Mouse (Mus musculus) ovary, postnatal 14 days (tissue): Measurements from ENCODE around the gene 1700008O03Rik.
A peak's percentile ranks its signal among the peaks of the same experiment; 100 is the strongest.

Experiments used
- DNase-seq: peaks from one replicate; pipeline ENCODE4 v3.0.0; 2022; ENCODE audit warnings: low spot score

1700008O03Rik gene

DNA sequence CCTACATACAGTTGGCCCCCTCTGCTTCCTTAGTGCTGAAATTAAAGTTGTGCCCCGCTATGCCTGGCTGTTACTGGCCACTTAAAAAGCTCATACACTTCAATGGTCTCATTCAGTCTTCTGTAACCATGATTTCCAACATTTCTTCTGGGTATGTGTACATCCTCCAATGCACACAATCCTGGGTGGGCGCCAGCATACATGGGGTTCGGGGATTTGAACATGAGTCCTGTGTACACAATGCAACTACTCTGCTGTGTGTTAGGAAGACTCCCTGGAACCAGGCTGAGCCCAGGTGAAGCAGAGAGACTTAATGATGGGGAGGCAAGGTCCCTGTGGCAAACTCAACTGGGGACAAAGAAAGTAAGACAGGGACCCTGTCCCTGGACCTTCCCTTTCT is 9.8 kb downstream of the 1700008O03Rik start:
- DNase-seq, result no peak

DNA sequence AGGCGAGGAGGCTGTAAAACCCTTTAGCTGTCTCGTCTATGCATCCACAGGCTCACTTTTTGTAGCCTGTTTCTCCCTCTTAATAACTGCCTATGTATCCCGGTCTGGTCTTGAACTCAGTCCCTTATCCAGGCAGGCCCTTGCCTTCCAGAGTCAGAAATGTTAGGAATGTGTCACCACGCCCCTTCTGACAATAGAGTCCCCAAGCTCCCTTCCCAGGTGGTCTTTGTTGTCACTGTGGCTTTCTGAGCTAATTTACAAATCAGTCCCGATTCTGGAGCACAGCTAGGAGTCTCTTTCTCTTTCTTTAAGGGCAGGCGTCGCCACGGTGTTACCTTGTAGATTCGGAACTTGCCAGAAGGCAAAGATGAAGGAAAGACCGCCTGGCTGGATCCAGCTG is 10.4 kb downstream of the 1700008O03Rik start:
- no peak for DNase-seq

DNA sequence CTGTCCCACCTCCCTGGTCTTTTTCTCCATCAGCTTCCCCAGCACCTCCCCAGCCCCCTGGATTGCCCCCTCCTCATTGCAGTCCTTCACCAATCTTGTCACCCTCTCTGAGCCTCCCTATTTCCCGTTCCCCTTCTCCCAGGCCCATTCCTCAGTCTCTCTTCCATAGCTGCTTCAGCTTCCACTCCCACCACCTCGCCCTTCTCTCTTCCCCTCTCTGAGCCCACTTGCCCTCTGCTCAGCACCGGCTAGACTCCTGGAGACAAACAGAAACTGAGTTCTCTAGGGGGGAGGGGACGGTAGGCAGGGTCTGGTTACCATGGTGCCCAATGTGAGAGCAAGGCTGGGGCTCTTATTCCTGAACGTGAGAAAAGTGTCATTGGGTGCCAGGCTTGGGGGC is 10.9 kb downstream of the 1700008O03Rik start:
- DNase-seq, result no peak

DNA sequence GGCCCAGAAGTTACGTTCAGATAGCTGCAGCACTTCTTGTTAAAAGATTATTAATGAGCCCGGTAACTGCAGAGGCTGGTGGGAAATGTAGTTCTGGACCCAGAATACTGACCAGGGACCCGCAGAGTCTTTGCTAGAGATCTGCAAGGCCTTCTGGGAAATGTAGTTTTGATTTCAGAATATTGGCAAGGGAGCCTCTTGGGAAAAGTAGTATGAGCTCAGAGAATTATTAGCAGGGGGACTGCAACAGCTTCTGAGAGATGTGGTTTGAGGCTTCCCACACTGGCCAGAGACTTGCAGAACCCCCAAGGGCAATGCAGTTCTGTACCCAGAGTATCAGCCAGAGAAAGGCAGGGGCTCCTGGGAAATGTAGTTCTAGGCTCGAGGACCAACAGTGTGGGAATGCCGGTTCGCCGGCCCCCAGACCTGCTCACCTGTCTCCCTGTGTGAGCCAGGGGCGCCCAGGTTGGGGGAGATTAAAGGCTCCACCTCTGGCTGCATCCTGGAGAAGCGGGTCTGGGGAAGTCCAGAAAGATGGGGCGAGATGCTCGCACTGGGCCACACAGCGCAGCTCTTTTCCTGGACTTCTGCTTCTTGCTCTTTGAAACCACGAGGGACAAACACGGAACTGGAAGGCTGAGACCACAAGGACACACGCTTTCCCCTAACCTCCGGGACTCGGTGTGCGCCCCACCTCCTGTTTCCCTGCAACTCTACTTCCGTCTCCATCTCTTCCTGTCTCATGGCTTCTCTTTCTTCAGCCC is 11.5 kb downstream of the 1700008O03Rik start:
- DNase-seq, result peak; percentile 61

DNA sequence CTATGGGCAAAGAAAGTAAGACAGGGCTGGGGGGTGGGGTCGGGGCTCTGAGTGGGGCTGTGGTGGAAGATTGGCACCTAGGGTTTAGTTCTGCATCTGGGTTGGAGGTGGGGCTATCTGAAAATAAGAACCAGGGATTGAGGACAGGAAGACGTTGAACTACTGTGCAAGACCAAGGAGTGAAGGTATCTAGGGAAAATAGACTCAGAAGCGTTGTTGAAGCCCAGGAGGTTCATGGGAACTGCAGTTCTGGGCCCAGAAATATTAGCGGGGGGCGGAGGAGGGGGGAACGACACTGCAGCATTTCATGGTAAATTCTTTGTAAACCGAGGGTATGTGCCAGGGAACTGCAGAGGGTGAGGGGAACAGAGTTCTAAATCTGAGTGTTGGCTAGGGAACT is 12.2 kb downstream of the 1700008O03Rik start:
- no peak for DNase-seq

DNA sequence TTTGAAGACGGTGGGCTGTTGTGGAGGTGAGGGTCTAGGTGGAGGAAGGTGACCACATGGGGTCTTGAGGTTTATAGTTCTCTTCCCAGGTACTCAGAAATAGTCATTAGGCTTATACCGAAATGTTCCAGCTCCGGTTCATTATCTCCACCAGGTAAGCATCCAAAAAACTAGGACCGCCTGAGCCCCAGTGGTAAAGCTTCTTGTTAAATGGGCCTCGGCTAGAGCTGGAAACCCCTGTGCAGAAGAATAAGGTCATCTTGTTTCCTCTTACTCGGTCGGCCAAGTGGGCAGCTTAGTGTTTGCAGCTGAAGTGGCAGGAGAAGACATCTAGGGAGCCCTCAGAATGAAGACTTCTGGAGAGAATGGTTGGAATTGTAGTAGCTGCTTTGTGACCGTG is 12.9 kb downstream of the 1700008O03Rik start:
- DNase-seq, result no peak

DNA sequence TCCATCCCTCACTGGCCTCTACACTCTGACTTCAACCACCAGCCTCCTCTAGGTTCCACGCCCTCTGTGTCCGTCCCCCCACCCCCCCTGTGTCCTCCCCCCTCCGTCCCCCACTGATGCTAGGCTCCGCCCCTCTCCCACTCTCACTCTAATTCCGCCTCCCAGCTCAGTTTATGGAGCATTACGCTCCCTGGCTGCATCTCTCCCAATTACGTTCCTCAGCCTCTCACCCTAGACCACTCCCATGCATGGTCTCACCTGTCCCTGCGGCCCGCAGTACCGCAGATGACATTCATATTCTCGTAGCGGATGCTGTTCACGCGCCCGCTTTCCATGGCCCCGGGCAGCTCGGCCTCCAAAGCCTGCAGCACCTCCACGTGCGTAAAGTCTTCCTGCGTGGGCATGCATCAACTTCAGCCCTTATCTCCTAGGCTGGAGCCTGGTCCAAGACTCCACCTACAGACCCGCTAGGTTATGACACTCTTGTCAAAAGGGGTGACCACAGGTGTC is 24.8 kb downstream of the 1700008O03Rik start:
- no peak for DNase-seq

DNA sequence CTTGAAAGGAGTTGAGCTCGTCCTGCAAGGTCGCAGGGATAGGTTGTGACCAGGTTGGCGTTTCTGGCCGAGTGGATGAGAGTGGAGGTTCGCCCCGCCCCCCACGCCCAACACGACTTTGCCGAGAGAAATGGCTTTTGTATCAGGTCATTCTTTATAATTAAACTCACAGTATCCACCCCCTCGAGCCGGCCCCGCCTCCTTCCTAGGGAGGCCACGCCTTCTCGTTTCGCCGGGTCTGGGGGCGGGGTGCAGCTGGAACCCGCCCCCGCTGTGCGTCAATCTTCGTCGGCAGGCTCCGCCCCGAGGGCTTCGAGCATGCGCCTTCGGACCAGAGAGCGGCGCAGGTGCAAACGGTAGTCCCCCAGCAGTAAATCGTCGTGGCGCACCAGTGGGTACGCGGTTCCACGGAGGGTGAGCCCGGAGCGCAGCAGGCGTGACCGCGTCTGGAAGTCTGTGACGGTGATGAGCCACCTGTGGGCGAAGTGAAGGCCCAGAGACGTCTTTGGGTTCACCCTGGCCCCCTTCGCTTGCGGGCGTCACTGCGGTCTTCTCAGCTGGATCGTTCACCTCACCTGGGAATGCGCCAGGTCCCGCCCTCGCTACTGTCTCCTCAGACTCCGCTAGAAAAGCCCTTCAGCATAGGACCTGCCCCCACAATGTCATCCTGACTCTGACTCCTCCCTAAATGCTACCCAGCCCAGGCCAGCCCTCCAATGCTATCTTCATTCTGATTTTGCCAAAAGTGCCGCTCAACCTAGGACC is 25.5 kb downstream of the 1700008O03Rik start:
- DNase-seq, result peak; percentile 87

DNA sequence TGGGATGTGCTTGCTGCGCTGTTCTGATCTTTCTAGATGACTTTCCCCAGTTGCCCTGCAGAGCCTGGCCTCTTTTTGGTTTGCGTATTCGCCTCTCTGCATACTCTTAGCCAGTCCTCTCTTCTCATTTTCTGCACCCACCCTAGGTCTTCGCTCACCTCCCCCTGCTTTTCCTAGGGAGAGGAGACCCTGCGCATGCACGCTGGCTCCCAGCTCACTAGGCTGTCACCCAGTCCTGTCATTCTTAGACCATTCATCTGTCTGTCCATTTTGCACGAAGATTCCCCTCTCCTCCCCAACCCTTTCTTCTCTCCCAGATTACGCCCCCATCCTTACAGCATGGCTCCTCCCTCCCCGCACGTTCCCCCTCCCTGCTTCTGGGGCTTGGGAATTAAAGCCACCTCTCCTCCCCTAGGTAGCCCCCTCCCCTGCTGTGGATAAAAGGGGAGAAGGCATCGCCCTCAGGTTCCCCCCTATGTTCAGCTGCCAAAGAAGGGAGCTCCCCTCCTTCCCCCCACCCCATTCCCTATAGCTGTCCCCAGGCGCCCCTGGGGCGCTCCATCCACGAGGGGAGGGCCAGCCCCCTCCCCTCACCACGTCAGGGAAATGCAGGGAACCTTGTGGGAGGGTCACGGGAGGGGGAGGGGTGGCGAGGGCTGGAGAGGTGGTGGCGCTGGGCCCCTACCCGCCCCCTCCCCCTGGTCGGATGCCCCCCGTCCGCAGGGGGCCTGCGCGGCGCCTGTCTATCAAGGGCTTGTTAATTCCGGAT is 26.6 kb downstream of the 1700008O03Rik start:
- DNase-seq, result no peak

DNA sequence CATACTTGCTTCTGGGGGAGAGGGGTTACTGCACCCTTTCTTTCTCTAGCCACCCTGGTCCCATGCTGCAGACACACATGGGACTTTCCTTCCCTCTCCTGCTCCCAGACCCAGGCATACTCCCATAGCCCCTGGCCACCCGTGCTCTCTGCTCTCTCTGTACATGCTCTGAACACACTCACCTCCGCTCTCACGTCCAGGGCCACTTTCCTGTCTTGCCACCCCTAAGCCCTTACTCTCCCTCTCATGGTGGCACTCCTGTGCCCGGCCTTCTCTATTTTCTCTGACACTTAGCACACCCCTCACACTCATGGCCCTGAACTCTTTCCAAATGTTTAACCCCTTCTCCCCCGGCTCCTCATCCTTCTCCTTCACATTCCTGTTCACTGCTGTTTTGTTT is 27.6 kb downstream of the 1700008O03Rik start:
- DNase-seq, result no peak

DNA sequence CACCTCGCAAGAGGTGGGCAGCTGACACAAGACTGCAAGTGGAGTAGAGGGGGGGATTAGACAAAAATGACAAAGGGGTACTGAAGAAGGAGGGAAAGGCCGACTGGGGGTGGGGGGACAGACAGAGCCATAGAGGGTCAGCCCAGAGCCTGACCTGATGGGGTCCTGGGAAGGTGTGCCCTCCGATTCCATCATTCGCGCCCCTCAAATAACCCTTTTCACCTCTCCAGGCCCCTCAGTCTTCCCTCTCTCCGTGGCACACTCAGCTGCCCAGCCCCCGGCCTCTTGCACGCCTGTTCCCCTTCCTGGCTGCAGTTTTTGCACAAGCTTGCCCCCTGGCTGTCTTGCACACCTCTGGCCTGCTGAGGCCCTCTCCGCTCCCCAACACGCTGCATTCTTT is 28.1 kb downstream of the 1700008O03Rik start:
- no peak for DNase-seq

DNA sequence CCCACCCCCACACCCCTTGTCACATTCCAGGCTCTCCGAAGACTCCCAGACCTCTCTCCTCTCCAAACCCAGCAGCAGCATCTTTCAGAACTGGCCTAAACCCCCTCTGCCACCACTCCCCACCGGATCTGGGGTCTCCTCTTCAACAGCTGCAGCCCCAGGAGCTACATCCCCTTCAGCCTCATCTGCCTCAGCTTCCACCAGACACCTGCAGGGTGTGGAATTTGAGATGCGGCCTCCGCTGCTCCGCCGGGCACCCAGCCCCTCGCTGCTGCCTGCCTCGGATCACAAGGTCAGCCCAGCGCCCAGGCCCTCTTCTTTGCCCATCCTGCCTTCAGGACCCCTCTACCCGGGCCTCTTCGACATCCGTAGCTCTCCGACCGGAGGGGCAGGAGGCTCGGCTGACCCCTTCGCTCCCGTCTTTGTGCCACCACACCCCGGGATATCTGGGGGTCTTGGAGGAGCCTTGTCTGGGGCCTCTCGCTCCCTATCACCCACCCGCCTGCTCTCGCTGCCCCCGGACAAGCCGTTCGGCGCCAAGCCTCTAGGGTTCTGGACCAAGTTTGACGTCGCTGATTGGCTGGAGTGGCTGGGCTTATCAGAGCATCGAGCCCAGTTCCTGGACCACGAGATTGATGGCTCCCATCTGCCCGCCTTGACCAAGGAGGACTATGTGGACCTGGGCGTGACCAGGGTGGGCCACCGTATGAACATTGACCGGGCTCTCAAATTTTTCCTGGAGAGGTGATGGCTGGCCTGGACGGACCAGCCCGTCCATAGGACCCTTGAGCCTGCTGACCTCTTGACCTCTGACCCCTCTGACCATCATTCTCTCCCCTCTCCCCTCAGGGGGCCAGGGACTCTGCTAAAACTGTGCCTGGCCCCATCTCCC is 28.8 kb downstream of the 1700008O03Rik start:
- no peak for DNase-seq

DNA sequence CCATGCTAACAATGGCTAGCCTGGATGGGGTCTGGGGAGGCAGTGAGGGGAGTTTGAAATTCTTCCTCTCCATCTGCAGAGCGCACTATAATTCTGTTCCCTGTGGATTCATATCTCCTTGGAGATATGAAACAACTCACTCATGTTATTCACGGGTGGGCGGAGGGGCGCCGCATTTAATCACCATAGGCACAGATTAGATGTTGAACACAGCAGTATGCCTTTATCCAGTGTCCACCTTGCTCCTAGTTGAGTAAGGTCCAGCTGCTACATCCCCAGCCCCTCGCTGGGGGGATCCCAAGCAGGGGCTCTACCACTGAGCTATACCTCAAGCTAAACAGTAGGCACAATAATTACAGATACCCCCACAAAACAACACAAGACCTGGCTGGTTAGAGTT is 30.2 kb downstream of the 1700008O03Rik start:
- DNase-seq, result no peak

DNA sequence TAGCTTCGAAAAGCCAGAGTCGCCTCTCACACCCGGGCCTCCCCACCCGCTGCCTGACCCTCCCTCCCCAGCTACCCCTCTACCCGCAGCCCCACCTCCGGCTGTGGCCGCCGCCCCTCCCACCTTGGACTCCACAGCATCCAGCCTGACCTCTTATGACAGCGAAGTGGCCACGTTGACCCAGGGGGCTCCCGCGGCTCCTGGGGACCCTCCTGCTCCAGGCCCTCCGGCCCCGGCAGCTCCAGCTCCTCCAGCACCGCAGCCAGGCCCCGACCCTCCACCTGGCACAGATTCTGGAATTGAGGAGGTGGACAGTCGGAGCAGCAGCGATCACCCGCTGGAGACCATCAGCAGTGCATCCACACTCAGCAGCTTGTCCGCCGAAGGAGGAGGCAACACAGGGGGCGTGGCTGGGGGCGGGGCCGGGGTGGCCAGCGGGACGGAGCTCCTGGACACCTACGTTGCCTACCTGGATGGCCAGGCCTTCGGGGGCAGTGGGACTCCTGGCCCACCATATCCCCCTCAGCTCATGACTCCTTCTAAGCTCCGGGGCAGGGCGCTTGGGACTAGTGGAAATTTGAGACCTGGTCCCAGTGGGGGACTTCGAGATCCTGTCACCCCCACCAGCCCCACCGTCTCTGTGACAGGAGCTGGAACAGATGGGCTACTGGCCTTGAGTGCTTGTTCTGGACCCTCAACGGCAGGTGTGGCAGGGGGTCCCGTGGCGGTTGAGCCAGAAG is 31.8 kb downstream of the 1700008O03Rik start:
- DNase-seq, result no peak

DNA sequence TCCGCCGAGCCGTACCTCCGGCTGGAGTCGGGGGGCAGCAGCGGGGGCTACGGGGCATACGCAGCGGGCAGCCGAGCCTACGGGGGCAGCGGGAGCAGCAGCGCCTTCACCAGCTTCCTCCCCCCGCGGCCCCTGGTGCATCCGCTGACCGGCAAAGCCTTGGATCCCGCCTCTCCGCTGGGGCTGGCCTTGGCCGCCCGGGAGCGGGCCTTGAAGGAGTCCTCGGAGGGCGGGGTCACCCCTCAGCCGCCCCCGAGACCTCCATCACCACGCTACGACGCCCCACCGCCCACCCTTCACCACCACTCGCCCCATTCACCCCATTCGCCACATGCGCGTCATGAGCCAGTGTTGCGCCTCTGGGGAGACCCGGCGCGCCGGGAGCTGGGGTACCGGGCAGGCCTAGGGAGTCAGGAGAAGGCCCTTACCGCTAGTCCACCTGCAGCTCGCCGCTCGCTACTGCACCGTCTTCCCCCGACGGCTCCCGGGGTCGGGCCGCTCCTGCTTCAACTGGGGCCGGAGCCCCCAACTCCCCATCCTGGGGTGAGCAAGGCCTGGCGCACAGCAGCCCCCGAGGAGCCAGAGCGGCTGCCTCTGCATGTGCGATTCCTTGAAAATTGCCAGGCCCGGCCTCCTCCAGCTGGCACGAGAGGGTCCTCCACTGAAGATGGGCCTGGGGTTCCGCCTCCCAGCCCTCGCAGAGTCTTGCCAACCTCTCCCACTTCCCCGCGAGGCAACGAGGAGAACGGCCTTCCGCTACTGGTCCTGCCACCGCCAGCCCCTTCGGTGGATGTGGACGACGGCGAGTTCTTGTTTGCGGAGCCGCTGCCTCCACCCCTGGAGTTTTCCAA is 32.6 kb downstream of the 1700008O03Rik start:
- no peak for DNase-seq

DNA sequence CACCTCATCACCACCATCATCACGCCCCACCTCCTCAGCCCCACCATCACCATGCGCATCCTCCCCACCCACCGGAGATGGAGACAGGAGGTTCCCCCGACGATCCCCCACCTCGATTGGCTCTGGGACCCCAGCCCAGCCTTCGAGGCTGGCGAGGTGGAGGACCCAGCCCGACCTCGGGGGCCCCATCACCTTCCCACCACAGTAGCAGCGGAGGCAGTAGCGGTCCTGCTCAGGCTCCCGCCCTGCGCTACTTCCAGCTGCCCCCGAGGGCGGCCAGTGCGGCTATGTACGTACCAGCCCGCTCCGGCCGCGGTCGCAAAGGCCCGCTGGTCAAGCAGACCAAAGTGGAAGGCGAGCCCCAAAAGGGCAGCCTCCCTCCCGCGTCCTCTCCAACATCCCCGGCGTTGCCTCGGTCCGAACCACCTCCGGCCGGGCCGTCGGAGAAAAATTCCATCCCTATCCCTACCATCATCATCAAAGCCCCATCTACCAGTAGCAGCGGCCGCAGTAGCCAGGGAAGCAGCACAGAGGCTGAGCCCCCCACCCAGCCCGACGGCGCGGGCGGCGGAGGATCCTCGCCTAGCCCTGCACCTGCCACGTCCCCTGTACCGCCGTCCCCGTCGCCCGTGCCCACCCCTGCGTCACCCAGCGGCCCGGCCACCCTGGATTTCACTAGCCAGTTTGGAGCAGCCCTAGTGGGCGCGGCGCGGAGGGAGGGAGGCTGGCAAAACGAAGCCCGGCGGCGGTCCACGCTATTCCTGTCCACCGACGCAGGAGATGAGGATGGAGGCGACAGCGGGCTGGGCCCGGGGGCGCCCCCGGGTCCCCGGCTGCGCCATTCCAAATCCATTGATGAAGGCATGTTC is 33.5 kb downstream of the 1700008O03Rik start:
- no peak for DNase-seq

DNA sequence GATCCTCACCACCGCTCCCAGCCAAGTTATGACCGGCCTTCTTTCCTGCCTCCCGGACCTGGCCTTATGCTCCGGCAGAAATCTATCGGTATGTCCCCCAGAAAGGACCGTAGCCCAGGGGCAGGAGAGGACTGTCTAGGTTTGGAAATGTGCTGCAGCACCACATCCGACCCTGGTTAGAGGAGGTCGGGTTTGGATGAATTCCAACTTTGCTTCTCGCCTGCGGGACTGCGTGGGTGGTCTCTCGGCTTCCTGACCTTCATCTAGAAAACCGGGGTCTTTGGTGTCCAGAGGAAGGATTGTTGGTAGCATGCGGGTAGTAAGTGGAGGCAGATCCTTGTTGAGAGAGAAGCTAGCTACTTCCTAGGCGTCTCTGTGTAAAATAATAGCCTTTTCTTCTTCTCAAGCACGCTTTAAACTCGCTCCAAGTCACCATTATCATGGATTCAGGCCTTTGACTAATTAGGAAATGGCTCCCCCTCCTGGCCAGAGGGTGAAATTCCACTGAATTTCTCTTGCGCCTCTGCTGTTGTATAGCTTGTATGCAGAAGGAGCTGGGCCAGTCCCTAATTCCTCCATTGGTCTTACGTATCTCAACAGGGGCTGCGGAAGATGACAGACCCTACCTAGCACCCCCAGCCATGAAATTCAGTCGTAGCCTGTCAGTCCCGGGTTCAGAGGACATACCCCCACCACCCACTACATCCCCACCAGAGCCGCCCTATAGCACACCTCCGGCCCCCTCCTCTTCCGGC is 34.5 kb downstream of the 1700008O03Rik start:
- peak; percentile 73 for DNase-seq

DNA sequence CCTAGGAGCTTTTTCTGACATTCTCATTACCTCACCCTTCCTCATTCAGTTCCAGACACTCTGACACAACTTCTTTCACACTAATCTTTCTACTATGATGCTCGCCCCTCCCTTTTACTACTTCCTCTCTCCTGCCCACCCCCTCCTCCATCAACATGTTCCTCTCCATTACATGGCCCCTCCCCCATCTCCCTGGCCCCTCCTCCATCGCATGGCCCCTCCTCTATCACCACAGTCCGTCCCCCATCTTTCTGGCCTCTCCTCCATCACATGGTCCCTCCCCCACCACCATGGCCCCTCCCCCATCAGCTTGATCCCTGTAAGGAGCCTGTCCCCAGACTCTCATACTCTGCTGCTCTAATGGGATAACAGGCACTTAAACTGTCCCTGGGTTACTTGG is 36.6 kb downstream of the 1700008O03Rik start:
- no peak for DNase-seq
